Mouse (Mus musculus) liver, postnatal 0 days (tissue): ENCODE measurements at regions not wholly inside any gene's neighbourhood (a gene's known extent, or its start where the extent isn't known, plus 50 kb on each side); places are given as distances from the start of the nearest gene placed in this dataset.

ENCODE experiments used
- CTCF ChIP-seq: sonication (generic); IDR thresholded peaks from 2 replicates; pipeline ENCODE4 v1.5.1; 2016; ENCODE audit warnings: antibody characterized with exemption, low read depth
- EP300 ChIP-seq: IDR thresholded peaks from 2 replicates; pipeline ENCODE4 v1.6.1; 2016; ENCODE audit warnings: antibody characterized with exemption, low read depth, mild to moderate bottlenecking

GRCm38 (mm10) chr19:56089795-56090375 is 197.1 kb upstream of the Habp2 start:
- TF ChIP-seq EP300: no peak
- no peak for TF ChIP-seq CTCF
